Mouse (Mus musculus): ENCODE data around the gene Kctd5.
A peak's percentile ranks its signal among the peaks of the same experiment; 100 is the strongest.

DNA sequence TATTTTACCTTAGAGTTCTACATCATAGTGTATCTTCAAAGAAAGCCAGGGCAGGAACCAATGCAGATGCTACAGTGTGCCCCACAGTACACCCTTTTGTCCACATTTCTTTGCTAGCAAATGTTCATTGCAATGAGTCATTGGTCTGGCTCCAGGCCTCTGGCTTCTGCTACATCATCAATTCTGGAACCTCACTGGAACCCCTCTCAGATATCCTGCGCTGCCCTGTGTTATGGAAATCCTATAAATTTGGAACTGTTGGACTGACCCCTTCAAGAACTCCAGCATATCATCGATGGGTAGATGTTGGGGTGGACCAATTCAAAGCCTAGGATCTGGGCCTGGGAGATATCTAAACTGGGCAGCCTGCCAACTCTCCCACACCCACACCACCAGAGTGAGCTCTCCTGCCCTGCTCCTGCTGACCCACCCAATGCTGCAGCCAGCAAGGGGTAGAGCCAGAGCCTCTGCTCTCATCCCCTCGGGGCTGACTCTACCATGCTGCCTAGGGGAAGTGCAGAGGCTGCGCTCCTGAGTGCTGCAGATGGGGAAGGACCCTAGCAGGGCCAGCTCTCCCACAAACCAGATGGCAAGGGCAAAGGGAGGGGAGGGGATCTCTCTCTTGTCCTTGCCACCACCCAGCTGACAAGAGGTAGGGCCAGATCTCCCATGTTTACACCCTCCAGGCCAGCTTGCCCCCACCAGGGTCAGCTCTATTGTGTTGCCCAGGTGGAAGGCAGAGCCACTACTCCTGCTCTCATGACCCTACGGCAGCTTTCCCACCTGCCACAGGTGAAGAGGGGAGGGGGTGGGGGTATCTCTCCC lies 51.7 kb downstream of the Kctd5 start:
- TF ChIP-seq CTCF (IDR thresholded peaks at IDR 0.05; ENCODE audit: low read depth) (peak; percentile 29; the same call in 1 of the 2 replicates), EP300 (optimal IDR thresholded peaks at IDR 0.05) (no peak)
